In the genomic region with DNA sequence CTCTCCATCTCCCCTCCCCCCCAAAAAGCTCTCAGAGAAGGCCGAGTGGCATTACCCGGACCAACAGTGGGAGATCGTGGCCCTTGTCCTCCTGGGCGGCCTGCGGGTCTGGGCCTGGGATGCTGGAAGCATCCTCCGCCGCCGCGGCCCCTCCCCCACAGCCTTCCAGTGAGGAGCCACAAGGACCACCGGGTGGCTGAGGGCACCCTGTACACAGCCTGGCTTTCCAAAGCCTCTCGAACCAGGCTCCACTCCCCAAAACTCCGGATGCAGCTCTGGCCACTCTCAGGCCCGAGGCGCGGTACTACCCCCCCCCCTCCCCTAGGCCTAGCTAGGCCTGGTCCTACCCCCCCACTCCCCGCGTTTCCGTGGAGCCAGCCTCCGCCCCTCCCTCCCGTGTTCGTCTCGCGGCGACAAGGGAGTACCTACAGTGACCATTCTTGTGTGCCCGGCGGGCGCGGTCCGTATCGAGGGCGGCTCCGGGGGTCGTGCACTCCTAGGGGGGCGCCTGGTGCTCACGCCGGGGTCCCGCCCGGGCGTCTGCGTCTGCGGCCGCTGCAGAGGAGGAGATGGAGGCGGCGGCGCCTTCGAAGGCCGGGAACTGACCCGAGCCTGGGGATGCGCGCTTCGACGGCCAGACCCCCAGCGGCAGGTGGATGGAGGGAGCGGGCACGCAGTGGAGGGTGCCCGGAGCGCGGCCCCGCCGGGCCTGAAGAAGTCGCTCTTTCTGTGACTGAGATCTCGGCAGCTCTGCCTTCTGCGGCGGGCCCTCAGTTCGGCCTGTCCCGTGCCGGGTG, we compare ENCODE assay signal across 8 mouse cellular contexts. TPM values are rescaled to one million over a fixed set of nuclear protein-coding genes. Genes with fewer than 3 reads are reported as not detected.
DNase-seq lines count a peak whose midpoint lies in the region; ATAC-seq lines count a peak whose summit lies in the region.

No protein-coding gene starts in this region.

- H3K4me2 ChIP-seq in embryonic facial prominence, embryonic 14.5 days (ENCODE audit: low read depth, low read length): peak overlapping the region; percentile 59
- H3K4me2 ChIP-seq in limb, embryonic 15.5 days: peak overlapping the region; percentile 54

- H3K27ac ChIP-seq in embryonic facial prominence, embryonic 14.5 days (replicated peaks; ENCODE audit: low read depth, low read length): no peak overlapping the region; the same call in 1 of the 2 replicates
- no peak overlapping the region for H3K27ac ChIP-seq in limb, embryonic 15.5 days

- peaks cover 14% of the 10 kb centered on the region for H3K4me1 ChIP-seq in embryonic facial prominence, embryonic 14.5 days (ENCODE audit: control insufficient read depth, insufficient read depth, low read length)
- H3K4me1 ChIP-seq in limb, embryonic 15.5 days: peaks cover 25% of the 10 kb centered on the region

- no peaks in the 10 kb centered on the region for H3K9me3 ChIP-seq in embryonic facial prominence, embryonic 14.5 days (ENCODE audit: control insufficient read depth, low read length)
- no peaks in the 10 kb centered on the region for H3K9me3 ChIP-seq in limb, embryonic 15.5 days

- peaks cover 58% of the 10 kb centered on the region for H3K27me3 ChIP-seq in embryonic facial prominence, embryonic 14.5 days (replicated peaks; ENCODE audit: control insufficient read depth, insufficient read depth, low read length)
- peaks cover 83% of the 10 kb centered on the region for H3K27me3 ChIP-seq in limb, embryonic 15.5 days

- peak; percentile 1; the same call in 1 of the 2 replicates for ATAC-seq in embryonic facial prominence, embryonic 14.5 days (ENCODE audit: low read depth)
- ATAC-seq in limb, embryonic 15.5 days (ENCODE audit: insufficient number of reproducible peaks, low FRiP score, low TSS enrichment, low read depth): no peak

- H3K9ac ChIP-seq in embryonic facial prominence, embryonic 14.5 days (ENCODE audit: low read depth, low read length): peak overlapping the region; percentile 55
- no peak overlapping the region for H3K9ac ChIP-seq in limb, embryonic 15.5 days

- peak; percentile 39 for DNase-seq in layer of hippocampus, adult 11-12 months (ENCODE audit: low spot score)
- DNase-seq in layer of hippocampus, adult 8-10 months (ENCODE audit: low spot score in 2 of 2): no peak
- DNase-seq in cerebellum, adult 18-20 months: peak; percentile 70 to 71
- DNase-seq in embryonic facial prominence, embryonic 14.5 days (ENCODE audit: low spot score): no peak
- DNase-seq in right cerebral cortex, postnatal 4 days: peak; percentile 71
- no peak for DNase-seq in urinary bladder, postnatal 4 days (ENCODE audit: low spot score in 2 of 2)
- DNase-seq in adipocyte (ENCODE audit: low spot score): no peak

- no peaks in the 10 kb centered on the region for H3K36me3 ChIP-seq in embryonic facial prominence, embryonic 14.5 days (ENCODE audit: control insufficient read depth, insufficient read depth, low read length)
- H3K36me3 ChIP-seq in limb, embryonic 15.5 days: no peaks in the 10 kb centered on the region

- peak overlapping the region; percentile 37 for H3K4me3 ChIP-seq in embryonic facial prominence, embryonic 14.5 days (ENCODE audit: low read depth, low read length)
- peak overlapping the region; percentile 32 for H3K4me3 ChIP-seq in limb, embryonic 15.5 days

- 0% methylated on average over 19 of the region's 67 CpGs for WGBS in embryonic facial prominence, embryonic 14.5 days
- WGBS in limb, embryonic 15.5 days: under 1% methylated on average over 60 of the region's 67 CpGs

RNA-seq across cellular contexts. Expression of gene Elavl3, which starts 0.5 kb away (rescaled TPM):
- total RNA-seq in layer of hippocampus, adult 8-10 months (2022): 100 to 1,000 TPM; 126 to 166 (median 145) TPM
- 4.6 and 5.1 TPM in 2 replicates for polyA plus RNA-seq in embryonic facial prominence, embryonic 14.5 days (2014; fragmentation: Nextera tagmentation; extraction: Ambion mirVana)
- 0.05 and 0.10 TPM in 2 replicates for polyA plus RNA-seq in limb, embryonic 15.5 days (2015; fragmentation: Nextera tagmentation; extraction: Ambion mirVana)

RNA-seq across cellular contexts. Expression of gene Gm49318, which starts 19.7 kb away (rescaled TPM):
- not detected for total RNA-seq in layer of hippocampus, adult 8-10 months (2022)
- polyA plus RNA-seq in embryonic facial prominence, embryonic 14.5 days (2014; fragmentation: Nextera tagmentation; extraction: Ambion mirVana): not detected in 2 replicates
- polyA plus RNA-seq in limb, embryonic 15.5 days (2015; fragmentation: Nextera tagmentation; extraction: Ambion mirVana): not detected in 2 replicates

RNA-seq across cellular contexts. Expression of gene Zfp653, which starts 19.8 kb away (rescaled TPM):
- 10 to 100 TPM; 22.9 to 26.6 (median 23.9) TPM for total RNA-seq in layer of hippocampus, adult 8-10 months (2022)
- 6.5 and 9.2 TPM in 2 replicates for polyA plus RNA-seq in embryonic facial prominence, embryonic 14.5 days (2014; fragmentation: Nextera tagmentation; extraction: Ambion mirVana)
- 9.6 and 10.9 TPM in 2 replicates for polyA plus RNA-seq in limb, embryonic 15.5 days (2015; fragmentation: Nextera tagmentation; extraction: Ambion mirVana)

RNA-seq across cellular contexts. Expression of gene Ecsit, which starts 33.9 kb away (rescaled TPM):
- total RNA-seq in layer of hippocampus, adult 8-10 months (2022): 10 to 100 TPM; 43.7 to 51.6 (median 45.7) TPM
- 30.0 and 33.3 TPM in 2 replicates for polyA plus RNA-seq in embryonic facial prominence, embryonic 14.5 days (2014; fragmentation: Nextera tagmentation; extraction: Ambion mirVana)
- polyA plus RNA-seq in limb, embryonic 15.5 days (2015; fragmentation: Nextera tagmentation; extraction: Ambion mirVana): 38.4 and 39.6 TPM in 2 replicates

RNA-seq across cellular contexts. Expression of gene Cnn1, which starts 47.7 kb away (rescaled TPM):
- 1 to 10 TPM in 3 of 4 experiments, under 1 TPM in 1; 0.63 to 3.0 (median 1.0) TPM for total RNA-seq in layer of hippocampus, adult 8-10 months (2022)
- 5.5 and 7.1 TPM in 2 replicates for polyA plus RNA-seq in embryonic facial prominence, embryonic 14.5 days (2014; fragmentation: Nextera tagmentation; extraction: Ambion mirVana)
- polyA plus RNA-seq in limb, embryonic 15.5 days (2015; fragmentation: Nextera tagmentation; extraction: Ambion mirVana): 3.1 and 4.2 TPM in 2 replicates

Comparison
In these comparisons a context has a peak if more than half of its experiments do, and no peak if none do; other contexts are left out.
1. DNase-seq: peak in layer of hippocampus, adult 11-12 months (single experiment), cerebellum, adult 18-20 months (2 of 2) and right cerebral cortex, postnatal 4 days (single experiment); none in layer of hippocampus, adult 8-10 months (0 of 2), embryonic facial prominence, embryonic 14.5 days (single experiment), urinary bladder, postnatal 4 days (0 of 2) and adipocyte (single experiment).